Mouse (Mus musculus): ENCODE measurements at regions not wholly inside any gene's neighbourhood (a gene's known extent, or its start where the extent isn't known, plus 50 kb on each side); places are given as distances from the start of the nearest gene placed in this dataset.

GRCm38 (mm10) chr4:53386309-53386708 is 53.9 kb upstream of the Slc44a1 start:
- DNase-seq (ENCODE audit: low spot score in 2 of 2) = peak; percentile 42 to 79

GRCm38 (mm10) chr4:53384761-53385160 is 55.5 kb upstream of the Slc44a1 start:
- DNase-seq (ENCODE audit: low spot score in 2 of 2) = peak; percentile 64 to 91

GRCm38 (mm10) chr4:53384104-53384503 is 56.1 kb upstream of the Slc44a1 start:
- DNase-seq (ENCODE audit: low spot score in 2 of 2) = no peak

- no peak for DNase-seq (ENCODE audit: low spot score in 2 of 2)
Observed at GRCm38 (mm10) chr4:53382012-53382411, 58.2 kb upstream of the Slc44a1 start.

GRCm38 (mm10) chr4:53379855-53380254 is 60.4 kb upstream of the Slc44a1 start:
- DNase-seq (ENCODE audit: low spot score in 2 of 2) = no peak

GRCm38 (mm10) chr4:53376995-53377394 is 63.2 kb upstream of the Slc44a1 start:
- no peak for DNase-seq (ENCODE audit: low spot score in 2 of 2)

- peak; percentile 35 to 50 for DNase-seq (ENCODE audit: low spot score in 2 of 2)
Observed at GRCm38 (mm10) chr4:53356374-53356773, 83.8 kb upstream of the Slc44a1 start.

- DNase-seq (ENCODE audit: low spot score in 2 of 2) = peak in 1 of 2 experiments; percentile 56
Observed at GRCm38 (mm10) chr4:53354961-53355360, 85.3 kb upstream of the Slc44a1 start.

- DNase-seq (ENCODE audit: low spot score in 2 of 2) = peak in 1 of 2 experiments; percentile 22
Observed at GRCm38 (mm10) chr4:53353399-53354090, 86.7 kb upstream of the Slc44a1 start.

- no peak for DNase-seq (ENCODE audit: low spot score in 2 of 2)
Observed at GRCm38 (mm10) chr4:53351104-53351607, 89.1 kb upstream of the Slc44a1 start.

- no peak for DNase-seq (ENCODE audit: low spot score in 2 of 2)
Observed at GRCm38 (mm10) chr4:53345346-53345745, 94.9 kb upstream of the Slc44a1 start.

GRCm38 (mm10) chr4:53344546-53344945 is 95.7 kb upstream of the Slc44a1 start:
- no peak for DNase-seq (ENCODE audit: low spot score in 2 of 2)

- no peak for DNase-seq (ENCODE audit: low spot score in 2 of 2)
Observed at GRCm38 (mm10) chr4:53341181-53341580, 99.0 kb upstream of the Slc44a1 start.

- DNase-seq (ENCODE audit: low spot score in 2 of 2) = no peak
Observed at GRCm38 (mm10) chr4:53340021-53340667, 100.1 kb upstream of the Slc44a1 start.

- DNase-seq (ENCODE audit: low spot score in 2 of 2) = no peak
Observed at GRCm38 (mm10) chr4:53339125-53340020, 100.8 kb upstream of the Slc44a1 start.

- no peak for DNase-seq (ENCODE audit: low spot score in 2 of 2)
Observed at GRCm38 (mm10) chr4:53338479-53338878, 101.7 kb upstream of the Slc44a1 start.

- no peak for DNase-seq (ENCODE audit: low spot score in 2 of 2)
Observed at GRCm38 (mm10) chr4:53337784-53338183, 102.4 kb upstream of the Slc44a1 start.

GRCm38 (mm10) chr4:53327382-53328165 is 112.6 kb upstream of the Slc44a1 start:
- no peak for DNase-seq (ENCODE audit: low spot score in 2 of 2)

GRCm38 (mm10) chr4:53323838-53324237 is 116.4 kb upstream of the Slc44a1 start:
- DNase-seq (ENCODE audit: low spot score in 2 of 2) = no peak

GRCm38 (mm10) chr4:53323195-53323594 is 117.0 kb upstream of the Slc44a1 start:
- DNase-seq (ENCODE audit: low spot score in 2 of 2) = no peak

- DNase-seq (ENCODE audit: low spot score in 2 of 2) = no peak
Observed at GRCm38 (mm10) chr4:53322484-53322883, 117.7 kb upstream of the Slc44a1 start.
